Mouse (Mus musculus) hindbrain, embryonic 16.5 days (tissue): ENCODE results near the gene Srebf2. TPM values are rescaled to one million over a fixed set of nuclear protein-coding genes. Genes with fewer than 3 reads are reported as not detected.

Experiments used
- ATAC-seq: fragments of 200-750 bp; cut with Nextera tagmentation; 2 replicates; pipeline ENCODE4 v1.8.0; 2017; ENCODE audit warnings: moderate TSS enrichment, moderate library complexity
- H3K27ac ChIP-seq: fragments of 300-500 bp; sonication (generic); 2 replicates; pipeline ENCODE4 v1.5.1; 2014; ENCODE audit warnings: low read depth, mild to moderate bottlenecking, control low read depth, low read length, moderate library complexity
- H3K27me3 ChIP-seq: fragments of 300-500 bp; sonication (generic); replicated peaks from 2 replicates; pipeline ENCODE4 v1.6.1; 2014; ENCODE audit warnings: low read length; ENCODE audit not compliant: control insufficient read depth, insufficient read depth
- H3K36me3 ChIP-seq: fragments of 300-500 bp; sonication (generic); 2 replicates; pipeline ENCODE4 v1.6.1; 2014; ENCODE audit warnings: mild to moderate bottlenecking, low read length, moderate library complexity, mixed read lengths; ENCODE audit not compliant: control insufficient read depth, insufficient read depth
- H3K4me1 ChIP-seq: fragments of 300-500 bp; sonication (generic); 2 replicates; pipeline ENCODE4 v1.6.1; 2014; ENCODE audit warnings: low read depth, low read length; ENCODE audit not compliant: control insufficient read depth, insufficient read depth
- H3K4me2 ChIP-seq: fragments of 300-500 bp; sonication (generic); 2 replicates; pipeline ENCODE4 v1.6.1; 2014; ENCODE audit warnings: mild to moderate bottlenecking, low read length, control low read depth, moderate library complexity
- H3K4me3 ChIP-seq: fragments of 300-500 bp; sonication (generic); 2 replicates; pipeline ENCODE4 v1.5.1; 2014; ENCODE audit warnings: mild to moderate bottlenecking, low read length, control low read depth, moderate library complexity
- H3K9ac ChIP-seq: fragments of 300-500 bp; sonication (generic); 2 replicates; pipeline ENCODE4 v1.6.1; 2014; ENCODE audit warnings: low read depth, mild to moderate bottlenecking, control low read depth, low read length, moderate library complexity
- H3K9me3 ChIP-seq: fragments of 300-500 bp; sonication (generic); 2 replicates; pipeline ENCODE4 v1.6.1; 2014; ENCODE audit warnings: mild to moderate bottlenecking, low read length, moderate library complexity; ENCODE audit not compliant: control insufficient read depth
- WGBS: fragments of 180-500 bp; shearing (Covaris S2); extraction: QIAGEN DNeasy Blood & Tissue Kit; methylation state at CpG from one replicate; pipeline ENCODE4 v1.1.7; 2014; 5-methylcytosine and 5-hydroxymethylcytosine counted together
- polyA plus RNA-seq: library from polyadenylated mRNA; unstranded; fragments of >200 nt; fragmentation: Nextera tagmentation; extraction: Ambion mirVana; gene quantifications from 2 replicates; pipeline ENCODE4 v1.2.1, GENCODE M21; 2015

Gene Srebf2
- polyA plus RNA-seq, 1 experiment from 2014 or later, result 179 TPM

- H3K4me2 ChIP-seq, result no peak overlapping the region
- peaks cover 39% of the 10 kb centered on the region for H3K36me3 ChIP-seq
- ATAC-seq, result peak; percentile 45
- no peaks in the 10 kb centered on the region for H3K27me3 ChIP-seq
- no peak overlapping the region for H3K9ac ChIP-seq
- peaks cover 23% of the 10 kb centered on the region for H3K4me1 ChIP-seq
- 68% methylated on average over 36 of the region's 36 CpGs for WGBS
- peak overlapping the region; percentile 69 for H3K27ac ChIP-seq
- no peaks in the 10 kb centered on the region for H3K9me3 ChIP-seq
- H3K4me3 ChIP-seq, result no peak overlapping the region
Observed at GRCm38 (mm10) chr15:82170437-82171377, 23.7 kb downstream of the Srebf2 start.

GRCm38 (mm10) chr15:82172648-82173047 is 25.7 kb downstream of the Srebf2 start:
- H3K9ac ChIP-seq, result no peak overlapping the region
- ATAC-seq, result no peak
- H3K4me2 ChIP-seq, result no peak overlapping the region
- H3K27ac ChIP-seq, result 0 out of 2 replicates have a peak overlapping the region, but pooled peaks have one; percentile 9
- H3K4me1 ChIP-seq, result peaks cover 8% of the 10 kb centered on the region
- no peak overlapping the region for H3K4me3 ChIP-seq
- peaks cover 51% of the 10 kb centered on the region for H3K36me3 ChIP-seq
- no peaks in the 10 kb centered on the region for H3K9me3 ChIP-seq
- no peaks in the 10 kb centered on the region for H3K27me3 ChIP-seq
- WGBS, result 74% methylated on average over 8 of the region's 8 CpGs

GRCm38 (mm10) chr15:82175091-82175490 is 28.1 kb downstream of the Srebf2 start:
- Histone ChIP-seq H3K4me2 (no peak overlapping the region), H3K36me3 (peaks cover 71% of the 10 kb centered on the region), H3K9me3 (no peaks in the 10 kb centered on the region), H3K27me3 (no peaks in the 10 kb centered on the region), H3K27ac (no peak overlapping the region), H3K9ac (no peak overlapping the region), H3K4me3 (no peak overlapping the region), H3K4me1 (peaks cover 5% of the 10 kb centered on the region)
- 94% methylated on average over 9 of the region's 9 CpGs for WGBS
- no peak for ATAC-seq

GRCm38 (mm10) chr15:82177743-82178290 is 30.8 kb downstream of the Srebf2 start:
- H3K9ac ChIP-seq, result no peak overlapping the region; the same call in 1 of the 2 replicates
- no peaks in the 10 kb centered on the region for H3K4me1 ChIP-seq
- no peak overlapping the region for H3K4me2 ChIP-seq
- H3K4me3 ChIP-seq, result no peak overlapping the region
- H3K27me3 ChIP-seq, result no peaks in the 10 kb centered on the region
- H3K36me3 ChIP-seq, result peaks cover 85% of the 10 kb centered on the region
- 0 out of 2 replicates have a peak, but pooled peaks have one; percentile 32 for ATAC-seq
- WGBS, result 70% methylated on average over 7 of the region's 7 CpGs
- H3K9me3 ChIP-seq, result no peaks in the 10 kb centered on the region
- no peak overlapping the region for H3K27ac ChIP-seq

GRCm38 (mm10) chr15:82181131-82181530 is 34.1 kb downstream of the Srebf2 start:
- Histone ChIP-seq H3K27me3 (no peaks in the 10 kb centered on the region), H3K27ac (no peak overlapping the region), H3K9ac (no peak overlapping the region), H3K36me3 (peaks cover 83% of the 10 kb centered on the region), H3K4me2 (no peak overlapping the region), H3K9me3 (no peaks in the 10 kb centered on the region), H3K4me3 (no peak overlapping the region), H3K4me1 (no peaks in the 10 kb centered on the region)
- ATAC-seq, result no peak
- 75% methylated on average over 5 of the region's 5 CpGs for WGBS

GRCm38 (mm10) chr15:82182311-82182710 is 35.3 kb downstream of the Srebf2 start:
- H3K9ac ChIP-seq, result no peak overlapping the region
- WGBS, result 96% methylated on average over 4 of the region's 4 CpGs
- no peak for ATAC-seq
- H3K36me3 ChIP-seq, result peaks cover 85% of the 10 kb centered on the region
- no peak overlapping the region for H3K4me3 ChIP-seq
- H3K4me2 ChIP-seq, result no peak overlapping the region
- no peaks in the 10 kb centered on the region for H3K9me3 ChIP-seq
- no peaks in the 10 kb centered on the region for H3K4me1 ChIP-seq
- H3K27ac ChIP-seq, result no peak overlapping the region
- no peaks in the 10 kb centered on the region for H3K27me3 ChIP-seq

- 84% methylated on average over 10 of the region's 10 CpGs for WGBS
- no peaks in the 10 kb centered on the region for H3K4me1 ChIP-seq
- peaks cover 80% of the 10 kb centered on the region for H3K36me3 ChIP-seq
- H3K9ac ChIP-seq, result no peak overlapping the region
- H3K4me3 ChIP-seq, result no peak overlapping the region
- H3K27ac ChIP-seq, result no peak overlapping the region
- no peak overlapping the region for H3K4me2 ChIP-seq
- no peak for ATAC-seq
- no peaks in the 10 kb centered on the region for H3K9me3 ChIP-seq
- no peaks in the 10 kb centered on the region for H3K27me3 ChIP-seq
Observed at GRCm38 (mm10) chr15:82183596-82183995, 36.6 kb downstream of the Srebf2 start.

- Histone ChIP-seq H3K9ac (no peak overlapping the region), H3K9me3 (no peaks in the 10 kb centered on the region), H3K36me3 (peaks cover 78% of the 10 kb centered on the region), H3K4me2 (no peak overlapping the region), H3K4me1 (no peaks in the 10 kb centered on the region), H3K27me3 (no peaks in the 10 kb centered on the region), H3K27ac (no peak overlapping the region), H3K4me3 (no peak overlapping the region)
- no peak for ATAC-seq
- 78% methylated on average over 7 of the region's 7 CpGs for WGBS
Observed at GRCm38 (mm10) chr15:82184183-82184582, 37.2 kb downstream of the Srebf2 start.

GRCm38 (mm10) chr15:82184656-82185055 is 37.7 kb downstream of the Srebf2 start:
- Histone ChIP-seq H3K4me3 (no peak overlapping the region), H3K27ac (no peak overlapping the region), H3K27me3 (no peaks in the 10 kb centered on the region), H3K36me3 (peaks cover 77% of the 10 kb centered on the region), H3K9me3 (no peaks in the 10 kb centered on the region), H3K9ac (no peak overlapping the region), H3K4me2 (no peak overlapping the region), H3K4me1 (no peaks in the 10 kb centered on the region)
- 92% methylated on average over 10 of the region's 10 CpGs for WGBS
- no peak for ATAC-seq
